7 mouse cellular contexts compared by ENCODE assay signal in the genomic region with DNA sequence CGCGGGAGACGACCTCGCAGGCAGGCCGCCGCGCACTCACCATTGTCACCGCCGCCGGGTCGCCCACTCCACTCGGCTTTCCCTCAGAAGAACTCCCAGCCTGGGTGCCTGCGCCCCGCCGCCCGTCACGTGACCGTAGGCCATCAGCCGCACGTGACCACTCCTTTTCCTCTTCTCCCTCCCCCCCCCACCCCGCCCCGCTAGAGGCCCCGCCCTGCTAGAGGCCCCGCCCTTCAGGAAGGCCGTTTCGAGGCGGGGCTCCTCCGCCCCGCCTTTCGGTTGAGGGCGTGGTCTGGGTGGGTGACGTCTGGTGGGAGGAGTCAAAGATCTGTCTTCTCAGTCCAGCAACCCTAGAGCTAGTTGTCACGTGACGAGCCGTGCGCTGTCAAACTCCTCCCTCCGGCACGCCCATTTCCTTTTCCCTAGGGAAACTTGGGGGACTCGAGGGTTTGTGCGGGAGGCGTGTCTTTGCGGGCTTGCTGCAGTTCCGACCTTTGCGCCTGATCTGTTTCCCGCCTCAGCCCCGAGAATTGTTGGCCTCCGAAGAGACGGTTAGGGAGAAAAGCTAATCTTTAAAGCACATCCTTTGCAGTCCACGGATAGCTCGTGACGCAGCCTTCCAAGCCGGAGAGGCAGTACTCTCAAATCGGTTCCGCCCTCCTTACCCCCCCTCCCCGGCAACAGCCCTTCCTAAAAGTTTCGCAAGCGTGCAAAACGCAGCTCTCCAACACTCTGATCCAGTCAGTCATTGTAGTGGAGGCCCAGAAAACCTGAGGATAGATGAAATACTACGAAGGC. TPM values are rescaled to one million over a fixed set of nuclear protein-coding genes. Genes with fewer than 3 reads are reported as not detected.
A peak's percentile ranks its signal among the peaks of the same experiment; 100 is the strongest.
DNase-seq lines count a peak whose midpoint lies in the region; ATAC-seq lines count a peak whose summit lies in the region.

A gene (minus strand): TSS at position 188 of the 798 bp plus-strand sequence.

- H3K9me3 ChIP-seq in intestine, embryonic 15.5 days: no peaks in the 10 kb centered on the region
- H3K9me3 ChIP-seq in midbrain, embryonic 10.5 days (replicated peaks): no peaks in the 10 kb centered on the region

- ATAC-seq in intestine, embryonic 15.5 days: peak; percentile 93

- peak within 1 kb of the TSS; percentile 89 for H3K27ac ChIP-seq in intestine, embryonic 15.5 days
- peak within 1 kb of the TSS; percentile 91 for H3K27ac ChIP-seq in midbrain, embryonic 10.5 days (replicated peaks)

- under 1% methylated on average over 56 of the region's 59 CpGs for WGBS in intestine, embryonic 15.5 days
- WGBS in midbrain, embryonic 10.5 days: under 1% methylated on average over 59 of the region's 59 CpGs

- peak within 1 kb of the TSS; percentile 57 for H3K4me2 ChIP-seq in intestine, embryonic 15.5 days (replicated peaks)

- H3K36me3 ChIP-seq in intestine, embryonic 15.5 days: no peaks in the 10 kb centered on the region
- no peaks in the 10 kb centered on the region for H3K36me3 ChIP-seq in midbrain, embryonic 10.5 days

- H3K9ac ChIP-seq in intestine, embryonic 15.5 days: peak within 1 kb of the TSS; percentile 91

- peak within 1 kb of the TSS; percentile 97 for H3K4me3 ChIP-seq in intestine, embryonic 15.5 days (replicated peaks)
- H3K4me3 ChIP-seq in midbrain, embryonic 10.5 days: peak within 1 kb of the TSS; percentile 96

- no peaks in the 10 kb centered on the region for H3K27me3 ChIP-seq in intestine, embryonic 15.5 days (replicated peaks)
- H3K27me3 ChIP-seq in midbrain, embryonic 10.5 days (ENCODE audit: low read depth, poor library complexity, severe bottlenecking): no peaks in the 10 kb centered on the region

- peak; percentile 100 for DNase-seq in adrenal gland, adult 2 months
- DNase-seq in embryo, embryonic 11.5 days (ENCODE audit: low read depth, low spot score): peak; percentile 99
- DNase-seq in gastrocnemius, postnatal 36 days: peak; percentile 97 to 99
- peak; percentile 95 to 99 for DNase-seq in left cerebral cortex, postnatal 25 days (ENCODE audit: low spot score in 2 of 2)
- DNase-seq in midbrain, embryonic 10.5 days (ENCODE audit: low spot score): peak; percentile 99
- peak; percentile 90 for DNase-seq in right cerebral cortex, postnatal 4 days

- intact Hi-C loops in gastrocnemius, postnatal 36 days (cut with DNase I): no loop called here
- intact Hi-C loops in left cerebral cortex, postnatal 25 days (cut with DNase I): loop anchor here (2.0 to 5.0 kb wide), 2 partner anchors 36 to 165 kb away; a partner anchor contains a TSS

- peaks cover 4% of the 10 kb centered on the region; the same call in 1 of the 2 replicates for H3K4me1 ChIP-seq in intestine, embryonic 15.5 days (replicated peaks)
- peaks cover 13% of the 10 kb centered on the region for H3K4me1 ChIP-seq in midbrain, embryonic 10.5 days

RNA-seq across cellular contexts. Expression of the gene that starts here (rescaled TPM):
- total RNA-seq in adrenal gland, adult 2 months (2021): 10 to 100 TPM; 54.8 to 58.8 TPM
- 3.7 and 4.4 TPM in 2 replicates for polyA plus RNA-seq in adrenal gland, adult 2 months (2012; rRNA removed)
- total RNA-seq in gastrocnemius, postnatal 36 days (2021): 10 to 100 TPM; 24.3 to 29.0 TPM
- 107 and 119 TPM in 2 replicates for polyA plus RNA-seq in intestine, embryonic 15.5 days (2015; fragmentation: Nextera tagmentation; extraction: Ambion mirVana)
- 10 to 100 TPM; 48.9 to 52.9 TPM for total RNA-seq in left cerebral cortex, postnatal 25 days (2021)
- 91.9 and 94.1 TPM in 2 replicates for polyA plus RNA-seq in midbrain, embryonic 10.5 days (2016; fragmentation: Nextera tagmentation; extraction: Ambion mirVana)

Comparison
In these comparisons a context has a peak if more than half of its experiments do, and no peak if none do; other contexts are left out.
1. Peak in every context shown above with its lines: DNase-seq, ATAC-seq, H3K4me3 ChIP-seq and H3K27ac ChIP-seq.
2. RNA of the gene that starts here (polyA plus RNA-seq): 107 to 119 TPM in intestine, embryonic 15.5 days and 91.9 to 94.1 TPM in midbrain, embryonic 10.5 days; 3.7 to 4.4 TPM in adrenal gland, adult 2 months; every median in the first group is over 10 times any median in the second.